Mouse (Mus musculus) MEL-GATA-1-ER (cell line): Measurements from ENCODE around the gene Plcg2.

Experiments
- DNase-seq: peaks from one replicate; pipeline ENCODE4 v3.0.0-alpha.2; 2012; ENCODE audit warnings: low read depth; ENCODE audit errors: extremely low read depth

The Plcg2 gene

GRCm38 (mm10) chr8:117545043-117545442 lies 47.0 kb downstream of the Plcg2 start:
- no peak for DNase-seq

- no peak for DNase-seq
These were observed 48.3 kb downstream of the Plcg2 start for GRCm38 (mm10) chr8:117546386-117546785.

GRCm38 (mm10) chr8:117547945-117548344 lies 49.9 kb downstream of the Plcg2 start:
- no peak for DNase-seq

- peak; percentile 99 for DNase-seq
These were observed 50.4 kb downstream of the Plcg2 start for GRCm38 (mm10) chr8:117548453-117548852.

GRCm38 (mm10) chr8:117550529-117550928 lies 52.4 kb downstream of the Plcg2 start:
- no peak for DNase-seq

DNA sequence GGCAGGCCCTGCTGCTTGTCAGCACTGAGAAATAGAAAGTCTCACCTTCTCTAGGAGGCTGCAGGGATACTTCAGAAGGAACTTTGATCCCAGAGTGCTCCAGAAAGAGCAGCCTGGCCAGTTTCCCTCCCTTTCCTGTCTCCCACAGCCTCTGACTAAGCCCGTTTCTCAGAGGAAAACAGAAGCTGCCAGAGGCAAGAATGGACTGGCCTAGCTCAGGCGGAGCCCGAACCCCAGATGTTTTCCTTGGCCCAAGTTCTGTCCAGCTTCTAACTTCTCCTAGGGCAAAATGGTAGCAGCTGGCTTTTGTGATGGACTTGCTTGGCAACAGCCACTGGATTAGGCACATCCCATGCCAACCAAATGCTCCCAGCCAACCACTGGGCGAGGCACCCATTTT lies 62.9 kb downstream of the Plcg2 start:
- no peak for DNase-seq

DNA sequence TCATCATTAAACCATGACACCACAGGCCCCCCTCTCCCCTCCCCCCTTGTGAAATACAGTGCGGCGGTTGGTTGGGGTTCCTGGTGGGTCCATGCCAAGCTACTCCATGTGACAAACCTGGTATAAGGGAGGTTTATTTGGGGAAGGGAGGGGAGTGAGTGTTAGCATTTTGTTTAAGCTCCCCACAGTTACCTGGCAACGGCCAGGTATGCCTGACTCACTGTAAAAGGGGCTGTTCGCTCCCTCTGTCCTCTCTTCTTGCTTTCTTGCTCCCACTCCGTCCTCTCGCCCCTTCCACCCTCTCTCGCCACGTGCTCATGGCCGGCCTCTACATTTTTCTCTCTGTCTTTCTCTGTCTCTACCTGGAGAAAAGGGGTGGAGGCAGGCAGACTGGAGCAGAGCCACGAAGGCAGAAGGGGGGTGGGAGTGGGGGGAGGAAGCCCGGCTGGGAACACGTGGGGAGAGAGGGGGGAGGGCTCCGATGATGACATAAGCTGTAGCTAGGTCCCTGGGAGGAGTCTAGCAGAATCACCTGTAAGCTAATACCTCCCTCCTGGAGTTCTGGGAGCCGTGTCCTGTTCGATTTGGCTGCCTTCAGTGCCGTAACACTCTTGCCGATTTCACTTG lies 63.8 kb downstream of the Plcg2 start:
- DNase-seq, result no peak

GRCm38 (mm10) chr8:117562445-117563014 lies 64.4 kb downstream of the Plcg2 start:
- peak; percentile 58 for DNase-seq

DNA sequence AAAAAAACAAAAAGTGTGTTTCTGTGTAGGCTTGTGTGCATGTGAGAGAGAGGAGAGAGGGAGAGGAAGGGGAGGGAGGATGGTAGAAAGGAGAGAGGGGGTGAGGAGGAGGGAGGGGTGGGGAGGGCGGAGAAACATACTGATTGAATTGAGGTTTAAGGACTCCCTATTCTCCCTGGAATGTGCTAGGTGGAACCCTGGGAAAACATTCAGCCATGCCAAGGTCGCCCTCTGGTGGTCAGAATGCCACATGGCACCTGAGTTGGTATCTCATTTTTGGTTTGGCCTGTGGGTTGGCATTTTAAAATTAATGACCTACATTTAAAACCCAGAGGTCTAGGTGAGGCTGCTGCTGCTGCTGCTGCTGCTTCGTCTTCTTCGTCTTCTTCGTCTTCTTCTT lies 71.3 kb downstream of the Plcg2 start:
- peak; percentile 26 for DNase-seq

GRCm38 (mm10) chr8:117576291-117576785 lies 78.2 kb downstream of the Plcg2 start:
- no peak for DNase-seq

GRCm38 (mm10) chr8:117577059-117577458 lies 79.0 kb downstream of the Plcg2 start:
- peak; percentile 60 for DNase-seq

DNA sequence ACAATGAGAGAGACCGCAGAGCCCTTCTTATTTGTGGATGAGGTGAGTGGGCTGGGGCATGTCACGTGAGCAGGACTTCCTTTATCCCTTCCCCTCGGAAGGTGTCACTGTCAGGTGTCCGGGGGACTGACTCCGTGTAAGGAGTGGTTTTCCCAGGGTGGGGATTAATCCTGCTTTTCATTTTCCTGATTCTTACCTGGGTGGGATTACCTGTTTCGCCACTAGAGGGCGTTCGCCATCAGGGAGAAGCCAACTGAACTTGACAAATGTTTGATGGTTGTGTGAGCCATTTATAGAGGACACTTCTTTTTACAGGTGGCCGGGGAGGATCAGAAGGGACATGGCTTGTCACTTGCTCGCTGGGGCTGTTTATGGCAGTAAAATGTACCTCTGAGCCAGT lies 79.8 kb downstream of the Plcg2 start:
- DNase-seq, result no peak

DNA sequence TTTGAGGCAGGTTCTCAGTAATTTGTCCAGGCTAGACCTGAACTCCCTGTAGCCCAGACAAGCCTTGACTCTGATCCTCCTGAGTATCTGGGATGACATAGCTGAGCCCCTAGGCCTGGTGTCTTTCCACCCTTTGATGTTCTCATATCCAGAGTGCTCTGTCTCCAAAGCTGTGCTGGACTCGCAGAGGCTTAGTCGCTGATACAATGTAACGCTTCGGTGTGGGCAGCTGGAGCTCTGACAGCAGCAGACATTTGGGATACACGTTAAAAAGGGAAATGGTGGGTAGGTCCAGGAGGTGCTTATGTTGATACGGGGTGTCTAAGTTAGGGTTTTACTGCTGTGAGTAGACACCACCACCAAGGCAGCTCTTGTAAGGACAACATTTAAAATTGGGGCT lies 80.8 kb downstream of the Plcg2 start:
- no peak for DNase-seq

- no peak for DNase-seq
These were observed 95.8 kb downstream of the Plcg2 start for GRCm38 (mm10) chr8:117593862-117594261.

DNA sequence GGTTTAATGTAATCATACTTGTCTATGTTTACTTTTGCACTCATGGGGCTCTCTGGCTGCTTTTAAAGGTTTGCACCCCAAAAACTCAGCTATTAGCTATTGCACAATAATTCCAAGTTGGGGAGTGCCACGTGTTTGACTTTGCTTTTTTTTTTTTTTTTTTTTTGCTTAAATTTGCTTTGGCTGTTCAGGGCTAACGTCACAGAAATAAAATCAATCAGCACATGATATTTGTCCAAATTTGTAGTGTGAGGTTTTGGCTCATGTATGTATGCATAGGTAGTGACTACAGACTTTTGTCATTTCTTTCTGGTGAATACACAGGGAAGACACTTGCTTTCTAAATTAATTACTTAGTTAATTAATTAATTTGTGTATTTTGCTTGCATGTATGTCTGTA lies 96.9 kb downstream of the Plcg2 start:
- DNase-seq, result no peak

- peak; percentile 34 for DNase-seq
These were observed 98.7 kb downstream of the Plcg2 start for GRCm38 (mm10) chr8:117596777-117597176.

DNA sequence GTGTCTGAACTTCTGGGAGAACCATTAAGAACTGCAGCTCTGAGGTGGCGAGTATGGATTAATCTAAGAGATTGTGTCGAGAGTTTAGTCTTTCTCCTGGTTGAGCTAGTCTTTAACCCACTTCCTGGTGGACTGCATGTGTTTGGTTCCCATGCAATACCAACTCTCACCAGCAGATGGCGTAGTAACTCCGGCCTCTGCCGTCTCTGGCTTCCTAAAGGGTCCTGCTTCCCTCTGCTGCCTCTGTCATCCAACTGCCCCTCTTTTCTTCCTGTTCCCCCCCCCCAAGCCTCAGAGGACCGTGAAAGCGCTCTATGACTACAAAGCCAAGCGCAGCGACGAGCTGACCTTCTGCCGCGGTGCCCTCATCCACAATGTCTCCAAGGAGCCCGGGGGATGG lies 102.7 kb downstream of the Plcg2 start:
- DNase-seq, result peak; percentile 19

- no peak for DNase-seq
These were observed 106.0 kb downstream of the Plcg2 start for GRCm38 (mm10) chr8:117604101-117604500.

DNA sequence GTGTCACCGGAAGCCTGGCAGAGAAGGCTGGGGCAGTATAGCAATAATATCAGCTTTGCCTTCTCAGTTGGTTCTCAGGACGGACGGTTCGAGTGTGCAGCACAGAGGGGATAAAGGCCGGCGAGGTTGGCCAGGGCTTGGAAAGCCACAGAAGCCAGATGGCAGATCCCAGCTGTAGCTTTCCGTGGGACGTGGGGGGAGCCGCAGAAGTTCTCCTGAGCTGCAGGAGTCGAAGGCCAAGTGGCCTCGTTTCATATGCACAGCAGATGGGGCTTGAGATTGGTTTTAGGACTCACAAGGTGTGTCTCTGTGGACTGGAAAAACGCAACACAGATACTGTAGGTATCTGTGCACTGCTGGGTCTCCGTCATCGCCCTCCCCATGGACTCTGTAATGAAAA lies 106.6 kb downstream of the Plcg2 start:
- no peak for DNase-seq

DNA sequence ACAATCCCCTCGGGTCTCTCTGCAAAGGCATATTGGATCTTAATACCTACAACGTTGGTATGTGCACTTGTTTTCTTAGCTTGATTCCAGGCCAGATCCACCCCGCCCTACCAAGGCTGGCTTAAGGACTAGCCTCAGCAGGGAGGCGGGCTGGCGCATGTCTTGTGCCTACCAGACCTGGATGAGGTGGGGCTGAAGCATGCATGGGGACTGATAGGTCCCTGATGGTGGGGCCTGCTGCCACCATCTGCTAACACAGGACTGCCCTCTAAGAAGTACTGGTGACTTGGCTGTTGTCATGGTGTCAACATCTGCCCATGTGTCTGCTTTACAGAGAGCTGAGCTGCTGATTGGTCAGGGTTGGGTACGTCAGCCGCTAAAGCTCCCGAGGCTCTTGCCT lies 107.1 kb downstream of the Plcg2 start:
- DNase-seq, result no peak

GRCm38 (mm10) chr8:117610506-117610905 lies 112.4 kb downstream of the Plcg2 start:
- DNase-seq, result no peak

- DNase-seq, result no peak
These were observed 114.8 kb downstream of the Plcg2 start for GRCm38 (mm10) chr8:117612861-117613260.
